Mouse (Mus musculus): ENCODE data around the gene Plxna4. TPM values are rescaled to one million over a fixed set of nuclear protein-coding genes. Genes with fewer than 3 reads are reported as not detected.

Plxna4 gene
- polyA plus RNA-seq, 1 experiment from 2014 or later: 4.3 TPM

DNA sequence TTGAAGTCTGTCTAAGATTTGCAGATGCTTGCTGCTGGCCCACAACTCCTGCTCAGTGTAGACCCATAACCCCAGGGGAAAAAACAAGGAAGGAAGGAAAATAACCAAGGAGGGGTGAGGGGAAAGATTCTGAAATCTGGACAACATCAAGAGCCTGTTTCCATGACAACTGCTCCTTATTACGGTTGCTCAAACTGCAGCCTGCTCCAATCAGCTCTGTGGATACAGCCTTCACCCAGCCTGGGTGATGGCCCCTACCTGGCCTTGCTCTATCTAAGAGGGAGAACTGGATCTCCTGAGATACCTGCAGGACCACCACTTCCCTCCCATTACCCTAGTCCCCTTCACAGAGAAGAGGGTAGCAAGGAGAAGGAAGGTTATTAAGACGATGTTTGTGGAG lies 143.6 kb downstream of the Plxna4 start:
- no peak for ATAC-seq (ENCODE audit: insufficient number of reproducible peaks, low FRiP score, low TSS enrichment, low read depth)
- Histone ChIP-seq H3K9me3 (no peaks in the 10 kb centered on the region), H3K27ac (no peak overlapping the region), H3K9ac (no peak overlapping the region), H3K4me3 (no peak overlapping the region), H3K4me1 (no peaks in the 10 kb centered on the region), H3K36me3 (no peaks in the 10 kb centered on the region), H3K27me3 (no peaks in the 10 kb centered on the region), H3K4me2 (no peak overlapping the region)
- WGBS: 63% methylated on average over 2 of the region's 2 CpGs

- no peak overlapping the region for H3K27ac ChIP-seq
- no peak overlapping the region for H3K4me2 ChIP-seq
- 87% methylated on average over 1 of the region's 1 CpGs for WGBS
- H3K9me3 ChIP-seq: no peaks in the 10 kb centered on the region
- no peaks in the 10 kb centered on the region for H3K4me1 ChIP-seq
- H3K9ac ChIP-seq: no peak overlapping the region
- no peaks in the 10 kb centered on the region for H3K27me3 ChIP-seq
- H3K4me3 ChIP-seq: no peak overlapping the region
- no peak for ATAC-seq (ENCODE audit: insufficient number of reproducible peaks, low FRiP score, low TSS enrichment, low read depth)
- H3K36me3 ChIP-seq: no peaks in the 10 kb centered on the region
Measured at GRCm38 (mm10) chr6:32443679-32444078, 144.3 kb downstream of the Plxna4 start.

GRCm38 (mm10) chr6:32439434-32439833 lies 148.6 kb downstream of the Plxna4 start:
- Histone ChIP-seq H3K4me2 (no peak overlapping the region), H3K27ac (no peak overlapping the region), H3K36me3 (no peaks in the 10 kb centered on the region), H3K9ac (no peak overlapping the region), H3K27me3 (no peaks in the 10 kb centered on the region), H3K4me1 (peaks cover 3% of the 10 kb centered on the region; the same call in 1 of the 2 replicates), H3K4me3 (no peak overlapping the region), H3K9me3 (no peaks in the 10 kb centered on the region)
- no peak for ATAC-seq (ENCODE audit: insufficient number of reproducible peaks, low FRiP score, low TSS enrichment, low read depth)
- WGBS: 58% methylated on average over 2 of the region's 2 CpGs

- ATAC-seq (ENCODE audit: insufficient number of reproducible peaks, low FRiP score, low TSS enrichment, low read depth): no peak
- H3K9ac ChIP-seq: no peak overlapping the region
- 63% methylated on average over 6 of the region's 6 CpGs for WGBS
- no peaks in the 10 kb centered on the region for H3K9me3 ChIP-seq
- no peak overlapping the region for H3K4me2 ChIP-seq
- no peak overlapping the region for H3K4me3 ChIP-seq
- no peaks in the 10 kb centered on the region for H3K27me3 ChIP-seq
- no peak overlapping the region for H3K27ac ChIP-seq
- H3K4me1 ChIP-seq: peaks cover 3% of the 10 kb centered on the region; the same call in 1 of the 2 replicates
- no peaks in the 10 kb centered on the region for H3K36me3 ChIP-seq
Measured at GRCm38 (mm10) chr6:32437219-32437618, 150.8 kb downstream of the Plxna4 start.

- no peak overlapping the region for H3K27ac ChIP-seq
- no peak overlapping the region for H3K9ac ChIP-seq
- 0 out of 2 replicates have a peak, but pooled peaks cover 4% of the 10 kb centered on the region for H3K4me1 ChIP-seq
- H3K27me3 ChIP-seq: no peaks in the 10 kb centered on the region
- WGBS: 53% methylated on average over 2 of the region's 2 CpGs
- no peak overlapping the region for H3K4me2 ChIP-seq
- no peak overlapping the region for H3K4me3 ChIP-seq
- ATAC-seq (ENCODE audit: insufficient number of reproducible peaks, low FRiP score, low TSS enrichment, low read depth): no peak
- H3K9me3 ChIP-seq: no peaks in the 10 kb centered on the region
- H3K36me3 ChIP-seq: no peaks in the 10 kb centered on the region
Measured at GRCm38 (mm10) chr6:32423124-32423523, 164.9 kb downstream of the Plxna4 start.

DNA sequence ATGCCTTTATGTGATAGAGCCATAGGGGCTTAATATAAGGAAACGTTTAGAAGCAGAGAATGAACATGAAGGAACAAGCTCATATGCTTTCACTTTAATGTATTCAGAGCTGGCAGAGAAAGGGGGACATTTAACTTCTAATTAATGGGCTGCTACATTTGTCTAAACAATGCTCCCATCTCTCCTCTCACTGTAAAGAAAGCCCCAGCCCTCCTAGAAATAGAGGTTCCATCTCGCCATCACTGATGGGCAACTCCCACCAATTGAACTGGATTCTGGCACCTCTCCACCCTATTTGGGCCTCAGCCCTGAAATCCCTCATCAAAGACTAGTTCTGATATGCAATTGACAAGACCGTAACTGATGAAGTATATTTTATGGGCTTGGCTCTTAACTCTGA lies 167.4 kb downstream of the Plxna4 start:
- 47% methylated on average over 3 of the region's 3 CpGs for WGBS
- Histone ChIP-seq H3K9me3 (no peaks in the 10 kb centered on the region), H3K4me2 (no peak overlapping the region), H3K9ac (no peak overlapping the region), H3K27ac (no peak overlapping the region), H3K36me3 (no peaks in the 10 kb centered on the region), H3K27me3 (no peaks in the 10 kb centered on the region), H3K4me3 (no peak overlapping the region), H3K4me1 (0 out of 2 replicates have a peak, but pooled peaks cover 4% of the 10 kb centered on the region)
- ATAC-seq (ENCODE audit: insufficient number of reproducible peaks, low FRiP score, low TSS enrichment, low read depth): no peak

DNA sequence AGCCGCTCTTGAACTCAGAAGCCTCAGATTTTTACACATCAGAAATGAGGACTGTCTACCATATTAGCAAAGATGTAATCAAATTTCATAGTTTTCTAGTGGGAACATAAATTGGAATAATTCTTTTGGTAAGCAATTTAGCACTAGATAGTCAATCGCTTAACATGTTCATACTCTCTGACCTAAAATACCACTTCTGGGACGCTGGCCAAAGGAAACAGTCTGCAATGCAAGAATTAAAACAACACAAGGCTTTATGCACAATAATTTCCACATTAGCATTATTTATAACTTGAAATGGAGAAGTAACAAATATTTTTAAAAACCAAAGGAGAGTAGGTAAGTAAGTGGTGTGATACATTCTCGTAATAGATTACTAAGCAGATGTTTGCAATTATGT lies 170.6 kb downstream of the Plxna4 start:
- ATAC-seq (ENCODE audit: insufficient number of reproducible peaks, low FRiP score, low TSS enrichment, low read depth): no peak
- no peaks in the 10 kb centered on the region for H3K27me3 ChIP-seq
- WGBS: 52% methylated on average over 4 of the region's 4 CpGs
- H3K36me3 ChIP-seq: no peaks in the 10 kb centered on the region
- 0 out of 2 replicates have a peak, but pooled peaks cover 4% of the 10 kb centered on the region for H3K4me1 ChIP-seq
- H3K4me2 ChIP-seq: no peak overlapping the region
- no peak overlapping the region for H3K4me3 ChIP-seq
- no peak overlapping the region for H3K9ac ChIP-seq
- no peaks in the 10 kb centered on the region for H3K9me3 ChIP-seq
- H3K27ac ChIP-seq: no peak overlapping the region

- 76% methylated on average over 5 of the region's 5 CpGs for WGBS
- no peak for ATAC-seq (ENCODE audit: insufficient number of reproducible peaks, low FRiP score, low TSS enrichment, low read depth)
- H3K4me1 ChIP-seq: peaks cover 7% of the 10 kb centered on the region; the same call in 1 of the 2 replicates
Measured at GRCm38 (mm10) chr6:32411325-32411724, 176.7 kb downstream of the Plxna4 start.

DNA sequence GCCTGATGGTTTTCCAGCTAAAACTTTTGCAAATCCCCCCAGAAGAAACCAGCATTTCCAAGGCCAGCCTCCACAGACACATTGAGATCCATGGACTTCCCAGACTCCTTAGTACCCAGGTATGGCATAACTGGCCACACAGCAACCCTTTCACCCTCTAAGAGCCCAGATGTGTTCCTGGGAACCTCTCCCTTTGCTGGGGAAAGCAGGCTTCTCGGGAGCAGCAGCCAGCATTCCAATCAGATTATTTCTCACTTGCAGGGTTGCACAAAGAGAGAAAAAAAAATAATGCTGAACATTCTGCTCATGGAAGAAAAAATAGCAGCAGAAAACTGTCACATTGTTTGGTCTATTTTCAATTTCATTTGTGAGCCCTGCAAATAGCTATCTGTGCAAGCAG lies 178.4 kb downstream of the Plxna4 start:
- H3K27me3 ChIP-seq: peaks cover 4% of the 10 kb centered on the region; the same call in 1 of the 2 replicates
- ATAC-seq (ENCODE audit: insufficient number of reproducible peaks, low FRiP score, low TSS enrichment, low read depth): no peak
- peaks cover 7% of the 10 kb centered on the region; the same call in 1 of the 2 replicates for H3K4me1 ChIP-seq
- 20% methylated on average over 1 of the region's 1 CpGs for WGBS
- no peaks in the 10 kb centered on the region for H3K9me3 ChIP-seq
- H3K36me3 ChIP-seq: no peaks in the 10 kb centered on the region
- no peak overlapping the region for H3K9ac ChIP-seq
- no peak overlapping the region for H3K4me3 ChIP-seq
- no peak overlapping the region for H3K27ac ChIP-seq
- no peak overlapping the region for H3K4me2 ChIP-seq

More at GRCm38 (mm10) chr6:32411325-32411724, 176.7 kb downstream of the Plxna4 start:
- Histone ChIP-seq H3K9ac (no peak overlapping the region), H3K4me3 (no peak overlapping the region), H3K4me2 (no peak overlapping the region), H3K9me3 (no peaks in the 10 kb centered on the region), H3K27me3 (peaks cover 4% of the 10 kb centered on the region; the same call in 1 of the 2 replicates), H3K27ac (no peak overlapping the region), H3K36me3 (no peaks in the 10 kb centered on the region)

GRCm38 (mm10) chr6:32407574-32408185 lies 180.3 kb downstream of the Plxna4 start:
- Histone ChIP-seq H3K36me3 (no peaks in the 10 kb centered on the region), H3K4me1 (peaks cover 7% of the 10 kb centered on the region; the same call in 1 of the 2 replicates), H3K27ac (no peak overlapping the region), H3K9me3 (no peaks in the 10 kb centered on the region), H3K9ac (no peak overlapping the region), H3K4me3 (no peak overlapping the region), H3K4me2 (no peak overlapping the region), H3K27me3 (peaks cover 4% of the 10 kb centered on the region; the same call in 1 of the 2 replicates)
- ATAC-seq (ENCODE audit: insufficient number of reproducible peaks, low FRiP score, low TSS enrichment, low read depth): no peak
- 15% methylated on average over 8 of the region's 8 CpGs for WGBS

- no peak overlapping the region for H3K27ac ChIP-seq
Measured at GRCm38 (mm10) chr6:32406316-32407095, 181.5 kb downstream of the Plxna4 start.

More at GRCm38 (mm10) chr6:32406316-32407095, 181.5 kb downstream of the Plxna4 start:
- Histone ChIP-seq H3K4me3 (no peak overlapping the region), H3K27me3 (peaks cover 2% of the 10 kb centered on the region; the same call in 1 of the 2 replicates), H3K4me2 (no peak overlapping the region), H3K9me3 (no peaks in the 10 kb centered on the region), H3K36me3 (no peaks in the 10 kb centered on the region), H3K4me1 (peaks cover 9% of the 10 kb centered on the region; the same call in 1 of the 2 replicates), H3K9ac (no peak overlapping the region)
- 82% methylated on average over 20 of the region's 20 CpGs for WGBS
- no peak for ATAC-seq (ENCODE audit: insufficient number of reproducible peaks, low FRiP score, low TSS enrichment, low read depth)

All from limb, embryonic 15.5 days (tissue).